Mouse (Mus musculus): ENCODE data around the gene Slfnl1. TPM values are rescaled to one million over a fixed set of nuclear protein-coding genes. Genes with fewer than 3 reads are reported as not detected.

Slfnl1 gene
- polyA plus RNA-seq, 1 experiment from 2014 or later: not detected

Other genes with a start within 250 kb of the Slfnl1 start
- 0.17 and 0.22 TPM in 2 replicates for gene Foxo6, start 244.9 kb upstream of the Slfnl1 start, polyA plus RNA-seq (2015; fragmentation: Nextera tagmentation; extraction: Ambion mirVana)
- gene Scmh1, start 127.0 kb upstream of the Slfnl1 start, polyA plus RNA-seq (2015; fragmentation: Nextera tagmentation; extraction: Ambion mirVana): 36.7 and 37.6 TPM in 2 replicates
- gene Ctps, start 38.0 kb downstream of the Slfnl1 start, polyA plus RNA-seq (2015; fragmentation: Nextera tagmentation; extraction: Ambion mirVana): 67.6 and 68.6 TPM in 2 replicates
- not detected in 2 replicates for gene Gm8439, start 56.5 kb downstream of the Slfnl1 start, polyA plus RNA-seq (2015; fragmentation: Nextera tagmentation; extraction: Ambion mirVana)
- 7.6 TPM in 2 replicates for gene Cited4, start 134.3 kb downstream of the Slfnl1 start, polyA plus RNA-seq (2015; fragmentation: Nextera tagmentation; extraction: Ambion mirVana)
- gene Kcnq4, start 216.4 kb downstream of the Slfnl1 start, polyA plus RNA-seq (2015; fragmentation: Nextera tagmentation; extraction: Ambion mirVana): 3.9 and 4.6 TPM in 2 replicates

Data from limb, embryonic 15.5 days (tissue).